Mouse (Mus musculus) embryonic facial prominence, embryonic 14.5 days (tissue): ENCODE data around the gene Man1c1. TPM values are rescaled to one million over a fixed set of nuclear protein-coding genes. Genes with fewer than 3 reads are reported as not detected.
A peak's percentile ranks its signal among the peaks of the same experiment; 100 is the strongest.

Source experiments
- ATAC-seq: fragments of 200-750 bp; cut with Nextera tagmentation; 2 replicates; pipeline ENCODE4 v1.8.0; 2017; ENCODE audit warnings: low read depth, moderate number of reproducible peaks, moderate TSS enrichment
- DNase-seq: peaks from one replicate; pipeline ENCODE4 v3.0.0-alpha.2; 2015; ENCODE audit warnings: low spot score
- H3K27ac ChIP-seq: fragments of 300-500 bp; sonication (generic); replicated peaks from 2 replicates; pipeline ENCODE4 v1.5.1; 2014; ENCODE audit warnings: low read depth, mild to moderate bottlenecking, low read length, moderate library complexity
- H3K27me3 ChIP-seq: fragments of 300-500 bp; sonication (generic); replicated peaks from 2 replicates; pipeline ENCODE4 v1.6.1; 2014; ENCODE audit warnings: low read length; ENCODE audit not compliant: control insufficient read depth, insufficient read depth
- H3K36me3 ChIP-seq: fragments of 300-500 bp; sonication (generic); 2 replicates; pipeline ENCODE4 v1.6.1; 2014; ENCODE audit warnings: low read length, mixed read lengths; ENCODE audit not compliant: control insufficient read depth, insufficient read depth
- H3K4me1 ChIP-seq: fragments of 300-500 bp; sonication (generic); 2 replicates; pipeline ENCODE4 v1.6.1; 2014; ENCODE audit warnings: antibody characterized with exemption, low read length; ENCODE audit not compliant: control insufficient read depth, insufficient read depth
- H3K4me2 ChIP-seq: fragments of 300-500 bp; sonication (generic); 2 replicates; pipeline ENCODE4 v1.6.1; 2014; ENCODE audit warnings: low read depth, mild to moderate bottlenecking, low read length, moderate library complexity, mixed read lengths
- H3K4me3 ChIP-seq: fragments of 300-500 bp; sonication (generic); 2 replicates; pipeline ENCODE4 v1.5.1; 2014; ENCODE audit warnings: low read depth, mild to moderate bottlenecking, low read length
- H3K9ac ChIP-seq: fragments of 300-500 bp; sonication (generic); 2 replicates; pipeline ENCODE4 v1.6.1; 2014; ENCODE audit warnings: low read depth, mild to moderate bottlenecking, low read length, moderate library complexity, mixed read lengths
- H3K9me3 ChIP-seq: fragments of 300-500 bp; sonication (generic); 2 replicates; pipeline ENCODE4 v1.6.1; 2016; ENCODE audit warnings: low read length; ENCODE audit not compliant: control insufficient read depth
- WGBS: fragments of 180-500 bp; shearing (Covaris S2); extraction: QIAGEN DNeasy Blood & Tissue Kit; methylation state at CpG from one replicate; pipeline ENCODE4 v1.1.7; 2014; 5-methylcytosine and 5-hydroxymethylcytosine counted together
- polyA plus RNA-seq: library from polyadenylated mRNA; unstranded; fragments of >200 nt; fragmentation: Nextera tagmentation; extraction: Ambion mirVana; gene quantifications from 2 replicates; pipeline ENCODE4 v1.2.1, GENCODE M21; 2014

Man1c1 gene
- polyA plus RNA-seq, 1 experiment from 2014 or later, result 5.1 TPM

GRCm38 (mm10) chr4:134745900-134746661 is 42.0 kb upstream of the Man1c1 start:
- Histone ChIP-seq H3K4me1 (peaks cover 20% of the 10 kb centered on the region), H3K36me3 (peaks cover 48% of the 10 kb centered on the region), H3K4me3 (no peak overlapping the region), H3K9me3 (no peaks in the 10 kb centered on the region), H3K27me3 (no peaks in the 10 kb centered on the region), H3K4me2 (no peak overlapping the region), H3K27ac (no peak overlapping the region), H3K9ac (no peak overlapping the region)
- ATAC-seq (no peak), DNase-seq (no peak)
- WGBS, result 83% methylated on average over 16 of the region's 16 CpGs

- no peak overlapping the region for H3K4me3 ChIP-seq
- H3K4me2 ChIP-seq, result no peak overlapping the region
- peaks cover 40% of the 10 kb centered on the region for H3K36me3 ChIP-seq
- H3K27me3 ChIP-seq, result no peaks in the 10 kb centered on the region
- peaks cover 11% of the 10 kb centered on the region; the same call in 1 of the 2 replicates for H3K4me1 ChIP-seq
- DNase-seq, result peak; percentile 61
- H3K9me3 ChIP-seq, result no peaks in the 10 kb centered on the region
- H3K9ac ChIP-seq, result 0 out of 2 replicates have a peak overlapping the region, but pooled peaks have one; percentile 11
- peak; percentile 21; the same call in 1 of the 2 replicates for ATAC-seq
- H3K27ac ChIP-seq, result no peak overlapping the region; the same call in 1 of the 2 replicates
- WGBS, result 30% methylated on average over 16 of the region's 16 CpGs
Observed at GRCm38 (mm10) chr4:134743881-134744633, 40.0 kb upstream of the Man1c1 start.

DNA sequence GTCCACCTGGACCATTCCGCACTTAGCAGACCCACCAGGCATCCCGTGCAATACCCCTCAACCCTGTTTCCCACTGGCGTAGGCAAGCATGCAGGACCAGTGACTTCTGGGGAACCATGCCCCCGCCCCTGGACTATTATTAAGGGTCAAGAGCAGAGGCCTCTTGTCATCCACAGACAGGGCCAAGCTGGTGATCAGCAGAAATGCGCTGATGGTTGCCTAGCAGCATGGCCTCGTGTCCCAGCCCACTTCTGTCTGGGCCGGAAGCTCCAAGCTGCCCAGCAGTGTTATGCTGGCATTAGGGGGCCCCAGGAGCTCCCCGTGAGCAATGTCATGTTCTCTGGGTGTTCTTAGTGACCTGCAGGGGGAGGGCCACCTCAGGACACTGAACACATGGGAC is 37.9 kb upstream of the Man1c1 start:
- Histone ChIP-seq H3K36me3 (peaks cover 18% of the 10 kb centered on the region), H3K4me2 (no peak overlapping the region), H3K9ac (no peak overlapping the region), H3K4me1 (peaks cover 14% of the 10 kb centered on the region), H3K27me3 (no peaks in the 10 kb centered on the region), H3K27ac (no peak overlapping the region), H3K9me3 (no peaks in the 10 kb centered on the region), H3K4me3 (no peak overlapping the region)
- 72% methylated on average over 8 of the region's 8 CpGs for WGBS
- DNase-seq (no peak), ATAC-seq (no peak)

- H3K4me1 ChIP-seq, result peaks cover 30% of the 10 kb centered on the region
- H3K4me2 ChIP-seq, result no peak overlapping the region
- no peak overlapping the region for H3K4me3 ChIP-seq
- 88% methylated on average over 4 of the region's 4 CpGs for WGBS
- H3K9me3 ChIP-seq, result no peaks in the 10 kb centered on the region
- ATAC-seq (no peak), DNase-seq (peak; percentile 38)
- no peaks in the 10 kb centered on the region for H3K27me3 ChIP-seq
- H3K27ac ChIP-seq, result no peak overlapping the region
- H3K9ac ChIP-seq, result no peak overlapping the region
- H3K36me3 ChIP-seq, result 0 out of 2 replicates have a peak, but pooled peaks cover 3% of the 10 kb centered on the region
Observed at GRCm38 (mm10) chr4:134740186-134740585, 36.1 kb upstream of the Man1c1 start.

DNA sequence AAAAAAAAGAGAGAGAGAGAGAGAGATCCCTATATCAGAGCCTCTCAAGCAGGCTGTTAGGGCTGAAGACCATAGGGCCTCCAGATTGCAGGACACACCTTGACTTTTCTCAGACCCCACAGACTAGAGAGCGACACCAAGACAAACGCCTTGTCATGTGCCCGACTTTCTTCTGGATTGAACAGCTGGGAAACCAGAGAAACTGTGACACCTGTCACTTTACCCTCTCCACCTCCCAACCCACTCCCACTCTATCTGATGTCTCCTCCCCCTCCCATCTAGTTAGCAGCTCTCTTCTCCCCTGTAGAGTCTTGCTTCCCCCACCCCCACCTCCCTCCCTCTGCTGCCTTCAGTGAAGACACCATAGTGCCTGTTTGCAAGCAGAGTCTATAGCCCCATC is 35.4 kb upstream of the Man1c1 start:
- no peak overlapping the region for H3K4me2 ChIP-seq
- no peak overlapping the region for H3K27ac ChIP-seq
- ATAC-seq (no peak), DNase-seq (no peak)
- H3K36me3 ChIP-seq, result 0 out of 2 replicates have a peak, but pooled peaks cover 3% of the 10 kb centered on the region
- H3K4me3 ChIP-seq, result no peak overlapping the region
- no peak overlapping the region for H3K9ac ChIP-seq
- peaks cover 34% of the 10 kb centered on the region for H3K4me1 ChIP-seq
- 70% methylated on average over 3 of the region's 3 CpGs for WGBS
- no peaks in the 10 kb centered on the region for H3K9me3 ChIP-seq
- no peaks in the 10 kb centered on the region for H3K27me3 ChIP-seq

DNA sequence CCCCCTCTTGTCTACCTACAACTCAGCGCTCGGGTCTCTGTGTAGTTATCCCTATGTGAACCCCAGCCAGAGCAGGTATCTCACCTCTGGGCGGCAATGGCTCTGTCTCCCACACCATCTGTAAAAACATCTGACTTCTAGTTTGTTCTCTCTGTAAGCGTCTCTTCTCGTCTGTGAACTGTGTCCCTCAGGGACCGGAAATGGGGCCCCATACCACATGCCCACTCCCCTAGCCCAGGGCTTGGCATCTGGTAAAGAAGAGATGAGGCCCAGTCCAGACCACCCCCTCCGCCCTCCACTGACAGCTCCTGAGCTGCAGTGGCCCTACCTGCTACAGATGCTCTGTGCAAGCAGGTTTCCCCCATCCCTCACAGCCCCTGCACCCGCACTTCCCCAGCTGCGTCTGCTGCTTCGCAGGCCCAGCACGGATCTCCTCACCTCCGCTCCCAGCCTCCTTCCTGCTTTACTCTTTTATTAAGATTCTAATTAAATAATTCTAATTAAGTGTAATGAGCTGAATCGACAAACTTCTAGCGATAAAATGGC is 33.3 kb upstream of the Man1c1 start:
- H3K4me2 ChIP-seq, result no peak overlapping the region
- no peak for ATAC-seq

GRCm38 (mm10) chr4:134736147-134736546 is 32.1 kb upstream of the Man1c1 start:
- Histone ChIP-seq H3K4me3 (no peak overlapping the region), H3K36me3 (no peaks in the 10 kb centered on the region), H3K27me3 (no peaks in the 10 kb centered on the region), H3K27ac (peak overlapping the region; percentile 55), H3K9ac (no peak overlapping the region), H3K4me1 (peaks cover 46% of the 10 kb centered on the region), H3K9me3 (no peaks in the 10 kb centered on the region), H3K4me2 (no peak overlapping the region)
- DNase-seq (peak; percentile 77), ATAC-seq (no peak)
- WGBS, result 28% methylated on average over 7 of the region's 7 CpGs

More for the DNA sequence above, 33.3 kb upstream of the Man1c1 start:
- 47% methylated on average over 14 of the region's 14 CpGs for WGBS
- Histone ChIP-seq H3K36me3 (0 out of 2 replicates have a peak, but pooled peaks cover 2% of the 10 kb centered on the region), H3K9me3 (no peaks in the 10 kb centered on the region), H3K9ac (no peak overlapping the region), H3K27me3 (no peaks in the 10 kb centered on the region), H3K4me3 (no peak overlapping the region), H3K27ac (no peak overlapping the region), H3K4me1 (peaks cover 41% of the 10 kb centered on the region)
- no peak for DNase-seq

GRCm38 (mm10) chr4:134734629-134735081 is 30.6 kb upstream of the Man1c1 start:
- H3K4me1 ChIP-seq, result peaks cover 57% of the 10 kb centered on the region
- H3K9me3 ChIP-seq, result no peaks in the 10 kb centered on the region
- no peak overlapping the region for H3K9ac ChIP-seq
- no peaks in the 10 kb centered on the region for H3K36me3 ChIP-seq
- no peaks in the 10 kb centered on the region for H3K27me3 ChIP-seq
- 46% methylated on average over 9 of the region's 9 CpGs for WGBS
- DNase-seq, result peak; percentile 70
- no peak overlapping the region for H3K4me2 ChIP-seq
- no peak overlapping the region for H3K4me3 ChIP-seq
- H3K27ac ChIP-seq, result peak overlapping the region; percentile 62
- peak; percentile 23; the same call in 1 of the 2 replicates for ATAC-seq
